Mouse (Mus musculus): ENCODE results near the gene Cdip1. TPM values are rescaled to one million over a fixed set of nuclear protein-coding genes. Genes with fewer than 3 reads are reported as not detected.

The Cdip1 gene
- polyA plus RNA-seq, 1 experiment = 76.7 TPM

- WGBS = 90% methylated on average over 3 of the region's 3 CpGs
- DNase-seq = no peak
- no peaks in the 10 kb centered on the region; the same call in 1 of the 2 replicates for H3K4me1 ChIP-seq (ENCODE audit: control insufficient read depth, insufficient read depth, low read length)
- no peak for TF ChIP-seq POLR2A (IDR thresholded peaks at IDR 0.05; ENCODE audit: borderline replicate concordance, extremely low read depth, low read depth, low read length)
- no peak for TF ChIP-seq CTCF (IDR thresholded peaks at IDR 0.05; ENCODE audit: insufficient read depth, low read length)
- no peak overlapping the region for H3K4me3 ChIP-seq (replicated peaks; ENCODE audit: extremely low read depth, low read depth, low read length)
Measured at GRCm38 (mm10) chr16:4701211-4701610, 88.9 kb downstream of the Cdip1 start.

Other genes starting within 250 kb of the Cdip1 start
- gene Srl, start 248.5 kb downstream of the Cdip1 start, polyA plus RNA-seq (2012; rRNA removed) = 3.6 and 12.6 TPM in 2 replicates
- 6.0 and 6.9 TPM in 2 replicates for gene Tfap4, start 230.4 kb downstream of the Cdip1 start, polyA plus RNA-seq (2012; rRNA removed)
- gene Glis2, start 195.6 kb downstream of the Cdip1 start, polyA plus RNA-seq (2012; rRNA removed) = 66.5 and 76.4 TPM in 2 replicates
- gene Pam16, start 165.3 kb downstream of the Cdip1 start, polyA plus RNA-seq (2012; rRNA removed) = 8.4 and 12.3 TPM in 2 replicates
- gene Vasn, start 150.4 kb downstream of the Cdip1 start, polyA plus RNA-seq (2012; rRNA removed) = 86.4 and 91.1 TPM in 2 replicates
- 16.1 and 21.2 TPM in 2 replicates for gene Dnaja3, start 150.3 kb downstream of the Cdip1 start, polyA plus RNA-seq (2012; rRNA removed)
- 60.6 and 60.9 TPM in 2 replicates for gene Coro7, start 110.5 kb downstream of the Cdip1 start, polyA plus RNA-seq (2012; rRNA removed)
- 4.4 and 5.2 TPM in 2 replicates for gene Nmral1, start 70.9 kb downstream of the Cdip1 start, polyA plus RNA-seq (2012; rRNA removed)
- 21.3 and 32.1 TPM in 2 replicates for gene Hmox2, start 63.9 kb downstream of the Cdip1 start, polyA plus RNA-seq (2012; rRNA removed)
- gene 4930562C15Rik, start 45.1 kb upstream of the Cdip1 start, polyA plus RNA-seq (2012; rRNA removed) = 4.9 and 5.2 TPM in 2 replicates
- 62.1 and 69.5 TPM in 2 replicates for gene Ubald1, start 90.0 kb upstream of the Cdip1 start, polyA plus RNA-seq (2012; rRNA removed)
- 124 and 140 TPM in 2 replicates for gene Mgrn1, start 96.0 kb upstream of the Cdip1 start, polyA plus RNA-seq (2012; rRNA removed)
- 75.8 and 79.6 TPM in 2 replicates for gene Nudt16l1, start 148.5 kb upstream of the Cdip1 start, polyA plus RNA-seq (2012; rRNA removed)
- 55.9 and 58.6 TPM in 2 replicates for gene Anks3, start 173.9 kb upstream of the Cdip1 start, polyA plus RNA-seq (2012; rRNA removed)
- gene Sept12, start 207.6 kb upstream of the Cdip1 start, polyA plus RNA-seq (2012; rRNA removed) = not detected in 2 replicates
- gene Smim22, start 217.0 kb upstream of the Cdip1 start, polyA plus RNA-seq (2012; rRNA removed) = 73.2 and 81.3 TPM in 2 replicates
- 108 and 117 TPM in 2 replicates for gene Rogdi, start 223.3 kb upstream of the Cdip1 start, polyA plus RNA-seq (2012; rRNA removed)